Mouse (Mus musculus) monocyte, adult 5-6 weeks (primary cell): Measurements from ENCODE around the gene Gm14525. TPM values are rescaled to one million over a fixed set of nuclear protein-coding genes. Genes with fewer than 3 reads are reported as not detected.
"Not testable (repeated sequence)": the region's sequence is repeated elsewhere in the genome, so short reads cannot be mapped to it uniquely, and the experiment has no call there.

ENCODE experiments used
- ATAC-seq: fragments of 153-309, 156-312 bp; replicated peaks from 2 replicates; pipeline ENCODE4 v1.8.0; 2017; ENCODE audit warnings: mild to moderate bottlenecking; ENCODE audit not compliant: low TSS enrichment, insufficient number of reproducible peaks, severe bottlenecking, poor library complexity, low FRiP score
- total RNA-seq: library from RNA; stranded (forward); fragments of 200-1000, 200-491, 200-594 nt; gene quantifications from 3 replicates; pipeline ENCODE4 v1.2.3, GENCODE M21; 2017

The Gm14525 gene
- not detected in 3 replicates for total RNA-seq

DNA sequence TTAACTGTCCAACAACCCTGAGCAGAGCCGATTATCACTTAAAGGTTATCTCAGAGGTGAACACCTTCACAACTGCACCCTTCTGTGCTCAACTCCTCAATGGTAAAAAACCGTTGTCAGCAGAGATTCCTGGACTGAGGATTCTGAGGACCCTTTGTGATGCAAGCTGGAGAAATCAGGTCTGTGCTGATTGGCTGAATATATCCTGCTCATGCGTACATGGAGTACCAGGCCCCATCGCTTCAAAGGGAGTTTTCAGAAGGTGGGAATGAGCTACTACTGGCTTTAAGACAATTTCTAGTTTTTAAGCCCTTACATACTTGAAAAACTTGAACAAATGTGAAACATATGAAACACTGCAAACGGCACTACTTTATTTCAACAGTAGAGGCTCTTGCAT lies at the start of gene Gm14525:
Gene Gm14525, minus strand, starts transcription at position 101 of the 400 bp plus-strand sequence.
- ATAC-seq, result not testable (repeated sequence)

Other genes with a start within 250 kb of the Gm14525 start
- not detected in 3 replicates for gene Slx, start 157.1 kb downstream of the Gm14525 start, total RNA-seq
- gene Gm6121, start 233.1 kb upstream of the Gm14525 start, total RNA-seq, result not detected in 3 replicates